Mouse (Mus musculus) adipocyte (in vitro differentiated cells): ENCODE measurements at regions not wholly inside any gene's neighbourhood (a gene's known extent, or its start where the extent isn't known, plus 50 kb on each side); places are given as distances from the start of the nearest gene placed in this dataset.

Source experiments
- DNase-seq: peaks from one replicate; pipeline ENCODE4 v3.0.0-alpha.2; 2016; ENCODE audit warnings: low spot score

DNA sequence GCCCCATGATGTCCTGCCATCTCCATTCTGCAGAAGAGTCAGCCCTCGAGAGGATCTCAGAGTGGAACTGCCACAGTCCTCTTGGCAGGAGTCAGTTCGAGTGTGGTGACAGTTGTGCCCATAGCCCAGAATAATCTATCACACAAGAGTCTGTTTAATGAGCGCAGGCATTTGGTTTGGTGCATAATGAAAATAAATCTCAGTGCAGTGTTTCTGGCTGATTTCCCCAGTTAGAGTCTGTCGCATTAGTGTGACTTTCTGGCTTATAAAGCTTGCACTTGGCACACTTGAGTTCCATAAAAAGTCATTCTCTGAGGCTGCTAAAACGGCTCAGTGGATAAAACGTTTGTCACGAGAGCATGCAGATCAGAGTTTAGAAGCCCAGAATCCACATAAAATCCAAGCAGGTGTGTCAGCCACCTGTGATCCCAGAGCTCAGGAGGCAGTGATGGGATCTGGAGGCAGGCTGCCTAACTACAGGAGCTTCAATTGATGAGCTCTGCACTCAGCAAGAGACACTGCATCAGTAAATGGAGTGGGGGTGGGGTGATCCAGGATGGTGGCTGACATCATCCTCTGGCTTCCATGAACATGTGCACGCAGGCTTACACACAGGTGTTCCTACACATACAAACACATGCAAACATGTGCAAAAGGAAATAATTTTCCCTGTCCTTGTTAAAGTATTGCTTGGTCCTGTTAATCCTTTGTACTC is 578.5 kb downstream of the Plekhb2 start:
- DNase-seq = no peak

DNA sequence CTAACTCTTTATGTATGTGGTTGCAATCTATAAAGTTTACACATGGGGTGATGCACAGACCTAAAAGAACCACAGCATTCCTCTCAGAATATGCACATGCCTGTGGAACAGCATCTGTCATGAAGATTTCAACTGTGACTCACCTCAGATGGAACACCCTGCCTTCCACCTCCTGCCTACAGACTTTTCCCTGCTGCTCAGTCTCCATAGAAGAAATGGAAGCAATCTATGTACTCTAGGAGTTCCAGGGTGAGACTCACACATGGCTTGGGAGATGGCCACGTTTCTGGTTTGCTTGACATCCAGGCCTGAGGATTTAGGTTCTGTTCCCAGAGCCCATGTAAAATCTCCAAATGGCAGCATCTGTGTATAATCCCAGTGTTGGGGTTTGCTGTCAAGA is 579.7 kb downstream of the Plekhb2 start:
- no peak for DNase-seq

DNA sequence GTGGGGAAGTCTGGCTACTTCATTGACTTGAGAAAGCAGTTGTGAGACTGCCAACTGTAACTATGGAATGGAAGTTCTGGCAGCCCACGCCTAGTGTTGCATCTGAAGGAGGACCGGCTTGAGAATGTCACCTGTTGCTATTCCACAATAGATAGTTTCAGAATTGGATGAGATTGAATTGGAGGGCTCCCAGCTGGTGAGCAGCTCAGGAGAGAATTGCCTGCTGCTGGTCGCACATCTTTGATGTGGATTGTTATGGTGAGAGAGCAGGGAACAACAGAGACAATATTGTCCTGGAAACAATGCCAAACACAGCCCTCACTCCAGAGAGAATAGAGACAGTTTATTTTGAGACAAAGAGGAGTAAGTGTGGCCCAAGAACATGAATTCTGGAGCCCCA is 585.9 kb downstream of the Plekhb2 start:
- no peak for DNase-seq

DNA sequence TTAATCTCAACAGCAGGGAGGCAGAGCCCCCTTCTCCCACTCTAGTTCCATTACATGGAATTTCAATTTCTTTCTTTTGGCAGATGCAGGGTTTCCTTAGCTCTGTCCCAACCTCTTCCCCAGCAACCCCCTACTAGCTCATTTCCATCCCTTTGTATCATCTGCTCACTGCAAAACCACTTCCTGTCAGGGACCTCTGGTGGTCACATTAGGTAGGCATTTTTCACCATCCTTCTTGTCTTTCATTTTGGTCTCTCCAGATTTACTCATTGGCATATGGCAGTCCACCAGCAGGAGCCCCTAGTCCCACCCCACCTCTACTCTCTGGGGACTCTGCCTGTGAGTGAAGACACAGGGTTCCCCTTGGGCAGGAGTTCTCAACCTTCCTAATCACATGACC is 597.6 kb downstream of the Plekhb2 start:
- DNase-seq = no peak

DNA sequence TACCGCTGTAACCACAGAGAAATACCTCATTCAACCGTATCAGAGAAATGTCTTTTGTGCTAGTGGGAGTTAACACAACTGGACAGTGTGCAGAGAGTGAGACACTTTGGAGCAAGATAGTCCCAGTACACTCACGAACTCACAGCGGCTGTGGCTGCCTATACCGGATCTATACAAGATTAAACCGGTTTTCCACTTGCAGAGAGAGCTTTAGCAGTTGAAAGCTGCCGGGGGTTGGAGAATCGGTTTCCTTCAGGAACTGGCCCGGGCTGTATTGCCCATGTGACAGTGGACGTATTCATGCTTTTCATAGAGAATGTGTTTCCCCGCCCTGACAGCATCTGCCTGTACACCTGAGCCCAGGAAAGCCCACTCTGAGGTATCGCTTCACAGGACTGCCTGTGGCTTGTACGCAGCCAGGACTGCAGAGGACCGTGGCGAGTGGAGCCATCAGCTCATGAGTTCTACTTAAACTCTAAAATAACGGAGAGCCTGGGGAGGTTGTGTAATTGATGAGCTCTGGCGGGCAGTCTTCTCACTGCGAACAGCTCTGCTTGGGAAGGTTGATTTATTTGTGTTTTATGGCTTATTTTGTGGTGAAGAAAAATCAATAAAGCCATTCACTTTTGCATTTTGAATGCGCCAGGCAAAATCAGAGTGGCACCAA is 602.8 kb downstream of the Plekhb2 start:
- DNase-seq = no peak

DNA sequence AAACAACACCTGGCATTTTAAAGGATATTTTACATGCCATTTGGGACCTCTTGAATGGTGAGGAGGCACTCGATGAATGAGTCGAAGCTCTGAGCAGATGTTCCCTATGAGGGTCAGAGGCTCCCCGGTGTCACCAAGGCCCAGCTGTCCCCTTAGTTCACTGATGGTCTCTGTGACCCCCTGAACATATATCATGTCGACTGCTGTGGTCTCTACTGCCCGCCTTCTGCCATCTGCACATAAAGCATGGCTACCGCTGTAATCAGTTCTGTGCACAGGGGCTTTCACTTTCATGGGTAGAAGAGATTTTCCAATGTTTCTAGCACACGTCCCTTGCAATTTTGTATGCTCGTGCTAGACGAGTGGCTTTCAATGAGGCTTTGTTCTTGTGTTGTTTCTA is 607.8 kb downstream of the Plekhb2 start:
- no peak for DNase-seq

DNA sequence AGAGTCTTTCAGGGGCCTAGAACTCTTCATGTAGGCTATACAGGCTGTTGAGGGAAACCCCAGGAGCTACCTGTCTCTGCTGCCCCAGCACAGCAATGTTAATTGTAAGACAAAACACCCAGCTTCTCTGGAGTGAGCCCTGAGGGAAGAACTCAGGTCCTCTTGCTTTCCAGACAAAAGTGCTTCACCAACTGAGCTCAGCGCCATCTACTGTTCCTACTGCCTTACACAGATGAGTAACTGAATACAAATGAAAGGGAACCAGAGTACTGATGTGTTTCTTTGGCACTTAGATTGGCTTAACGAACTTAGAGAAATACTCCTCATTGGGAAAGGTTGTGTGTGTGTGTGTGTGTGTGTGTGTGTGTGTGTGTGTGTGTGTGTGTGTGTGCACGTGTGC is 603.1 kb upstream of the Hs6st1 start:
- DNase-seq = no peak

DNA sequence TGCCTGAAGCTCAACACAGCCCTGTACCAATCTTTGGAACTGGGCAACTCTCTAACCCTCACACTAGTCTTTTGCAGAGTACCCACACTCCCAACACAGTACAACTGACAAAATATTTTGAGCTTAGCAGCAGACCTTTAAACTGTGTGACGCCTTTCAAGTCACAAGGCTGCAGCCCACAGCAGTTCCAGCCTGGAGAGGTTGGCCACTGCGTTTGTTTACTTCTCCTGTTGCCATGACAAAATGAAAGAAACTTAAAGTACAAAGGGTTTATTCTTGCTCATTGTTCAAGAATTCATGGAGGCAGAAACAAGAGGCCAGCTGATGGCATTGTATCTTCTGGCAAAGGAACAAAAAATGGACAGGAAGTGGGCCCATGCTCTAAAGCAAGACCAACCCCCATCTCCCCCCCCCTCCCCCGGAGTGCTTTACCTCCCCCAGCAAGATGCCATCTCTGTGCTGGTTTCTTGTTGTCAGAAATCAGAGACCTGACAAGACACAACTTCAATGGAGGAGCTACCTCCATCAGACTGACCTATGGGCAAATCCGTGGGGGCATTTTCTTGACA is 598.9 kb upstream of the Hs6st1 start:
- DNase-seq = no peak

DNA sequence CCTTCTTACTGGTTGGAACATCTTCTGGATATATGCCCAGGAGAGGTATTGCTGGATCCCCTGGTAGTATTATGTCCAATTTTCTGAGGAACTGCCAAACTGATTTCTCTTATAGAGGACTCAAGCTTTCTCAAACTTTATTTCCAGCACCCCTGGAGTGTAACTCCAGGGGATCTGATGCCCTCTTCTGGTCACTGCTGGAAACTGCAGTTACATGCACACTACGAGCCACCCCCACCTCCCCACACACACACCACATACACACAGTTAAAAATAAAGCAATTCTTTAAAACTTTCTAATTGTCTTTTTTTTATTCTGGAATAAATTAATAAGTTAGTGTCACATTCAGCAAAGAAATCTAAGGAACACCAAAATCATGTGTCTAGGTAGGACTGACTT is 589.9 kb upstream of the Hs6st1 start:
- DNase-seq = no peak

DNA sequence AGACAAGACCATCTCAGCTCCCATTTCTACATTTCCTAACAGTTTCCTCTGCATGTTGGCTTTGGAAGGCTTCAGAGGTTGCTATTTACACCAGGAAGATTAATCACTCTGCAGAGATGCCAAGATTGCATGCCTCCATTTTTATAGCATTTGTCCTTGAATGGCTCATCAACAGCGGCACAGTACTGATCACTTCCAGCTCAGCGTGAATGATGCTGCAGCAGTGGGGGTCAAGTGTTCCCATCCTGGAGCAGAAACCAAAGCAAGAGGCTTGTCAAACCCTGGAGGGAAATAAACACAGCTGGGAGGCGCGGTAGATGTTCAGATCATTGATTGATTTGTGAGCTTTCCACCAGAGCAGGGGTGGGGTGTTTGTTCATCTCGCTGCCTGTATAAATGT is 572.2 kb upstream of the Hs6st1 start:
- no peak for DNase-seq

DNA sequence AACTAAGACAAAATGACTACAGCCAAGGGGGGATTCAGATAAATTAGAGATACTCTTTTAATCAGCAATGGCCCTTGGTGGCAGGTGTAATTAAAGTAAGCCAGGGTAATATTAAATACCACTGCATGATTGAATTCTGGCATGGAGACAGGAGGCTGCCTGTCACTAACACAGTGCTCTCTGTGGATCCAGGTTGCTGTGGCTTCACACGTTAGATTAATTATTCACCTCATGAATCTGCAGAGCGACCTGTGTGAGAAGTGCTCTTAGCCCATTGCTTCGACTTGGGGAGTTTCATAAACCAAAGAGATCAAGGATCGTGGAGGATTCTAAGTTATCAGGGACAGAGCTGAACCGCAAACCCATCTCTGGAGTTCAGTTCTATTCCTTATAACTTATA is 545.2 kb upstream of the Hs6st1 start:
- no peak for DNase-seq

DNA sequence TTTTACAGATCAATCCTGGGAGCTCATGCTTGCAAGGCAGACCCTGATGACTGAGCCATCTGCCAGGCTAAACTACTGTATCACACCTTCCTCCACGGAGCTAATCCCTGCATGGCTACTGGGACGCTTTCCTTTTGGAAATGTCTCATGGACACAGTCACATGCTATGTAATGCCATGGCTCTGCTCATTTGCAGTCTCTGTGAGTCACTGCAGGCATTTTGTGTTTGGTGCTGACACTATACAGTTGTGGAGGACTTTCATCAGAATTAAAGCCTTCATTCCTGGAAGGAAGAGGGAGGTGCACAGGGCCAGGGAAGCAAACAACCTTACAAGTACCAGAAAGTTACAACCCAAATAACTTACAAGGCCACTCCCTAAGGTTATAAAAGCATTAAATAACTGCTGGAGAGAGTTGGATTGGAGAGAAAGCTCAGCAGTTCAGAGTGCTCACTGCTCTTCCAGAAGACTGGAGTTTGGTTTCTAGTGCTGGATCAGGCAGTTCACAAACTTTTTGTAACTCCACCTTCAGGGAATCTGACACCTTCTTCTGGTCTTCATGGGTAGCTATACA is 544.3 kb upstream of the Hs6st1 start:
- no peak for DNase-seq

DNA sequence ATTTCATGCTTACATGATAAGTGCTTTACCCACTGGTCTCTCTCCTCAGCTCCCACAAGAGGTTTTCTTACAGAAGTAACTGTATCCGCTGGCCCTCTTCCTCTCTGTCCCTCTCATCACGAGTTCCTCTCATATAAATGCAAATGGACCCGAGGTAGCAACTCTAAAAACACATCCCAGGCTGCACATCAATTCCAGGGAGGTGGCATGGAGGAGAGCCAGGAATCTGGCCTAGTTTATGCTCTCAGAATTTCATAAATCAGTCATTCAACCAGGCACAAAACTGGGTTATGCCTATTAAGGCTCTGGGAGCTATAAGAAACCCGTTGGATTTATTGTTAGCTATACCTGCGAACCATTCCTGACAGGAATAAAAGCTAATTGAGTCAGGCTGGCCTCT is 543.4 kb upstream of the Hs6st1 start:
- DNase-seq = no peak

DNA sequence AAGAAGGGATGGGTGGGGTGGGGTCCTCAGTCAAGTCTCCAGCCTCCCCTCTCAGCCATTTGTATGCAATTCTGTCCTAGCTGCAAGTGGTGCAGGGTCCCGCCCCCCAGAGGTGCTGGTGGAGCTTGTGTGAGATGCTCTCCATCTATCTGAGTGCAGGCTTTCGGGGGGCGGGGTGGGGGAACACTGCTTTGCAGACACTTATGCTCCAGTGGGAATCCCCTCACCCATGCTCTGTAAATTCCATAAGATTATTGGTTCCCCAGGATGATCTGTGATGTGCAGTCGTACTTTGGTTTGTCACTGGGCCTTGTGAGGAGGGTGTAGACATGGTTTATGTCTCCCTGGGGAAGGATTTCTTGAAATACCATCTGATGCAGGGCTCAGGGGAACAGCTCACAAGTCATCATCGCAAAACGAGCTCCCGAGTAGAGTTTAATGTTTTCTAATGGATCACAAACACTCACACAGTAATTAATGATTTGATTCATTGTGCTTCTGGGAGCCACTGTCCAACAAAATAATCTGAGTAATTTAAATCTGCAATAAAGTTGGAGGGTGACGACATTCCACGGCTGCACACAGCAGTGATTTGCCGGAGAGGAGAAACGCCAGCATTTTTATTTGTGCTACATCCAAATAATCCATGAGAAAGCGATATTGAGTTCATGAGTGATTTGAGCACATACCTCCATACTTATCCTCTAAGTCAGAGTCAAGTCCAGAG is 540.3 kb upstream of the Hs6st1 start:
- DNase-seq = no peak

DNA sequence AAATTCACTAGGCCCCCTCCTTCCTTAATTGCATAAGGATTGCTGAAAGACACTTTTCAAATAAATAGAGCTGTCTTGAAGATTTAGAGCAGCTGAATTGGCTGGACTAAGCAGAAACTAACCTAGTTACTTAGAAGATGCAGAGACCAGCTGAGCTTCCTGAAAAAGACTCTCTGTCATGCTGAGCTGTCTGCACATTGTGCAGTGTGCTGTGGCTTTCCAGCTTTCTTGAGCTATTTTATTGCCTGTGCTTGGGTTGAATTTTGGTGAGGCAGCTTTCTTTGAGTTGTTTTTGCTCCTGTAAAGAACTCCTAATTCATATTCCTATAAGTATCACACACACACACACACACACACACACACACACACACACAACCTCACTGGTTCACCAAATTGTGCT is 532.7 kb upstream of the Hs6st1 start:
- DNase-seq = no peak

DNA sequence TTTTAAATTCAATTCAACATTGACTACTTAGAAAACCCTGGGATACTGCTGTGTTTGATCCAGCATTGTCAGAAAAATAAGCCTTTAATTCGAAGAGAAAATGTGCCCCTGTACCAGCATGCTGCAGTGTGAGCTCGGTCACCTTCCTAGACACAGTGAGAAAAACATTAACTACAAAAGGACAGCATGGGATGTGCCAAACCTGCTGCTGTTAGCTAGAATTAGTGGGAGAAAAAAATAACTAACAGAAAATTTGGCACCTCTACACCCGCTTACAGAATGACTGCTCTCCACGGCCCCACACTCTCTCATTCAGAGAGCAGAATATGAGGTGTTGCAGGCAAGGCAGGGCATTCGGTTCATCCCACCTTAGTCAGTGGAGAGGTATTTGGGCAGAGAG is 531.9 kb upstream of the Hs6st1 start:
- DNase-seq = no peak

DNA sequence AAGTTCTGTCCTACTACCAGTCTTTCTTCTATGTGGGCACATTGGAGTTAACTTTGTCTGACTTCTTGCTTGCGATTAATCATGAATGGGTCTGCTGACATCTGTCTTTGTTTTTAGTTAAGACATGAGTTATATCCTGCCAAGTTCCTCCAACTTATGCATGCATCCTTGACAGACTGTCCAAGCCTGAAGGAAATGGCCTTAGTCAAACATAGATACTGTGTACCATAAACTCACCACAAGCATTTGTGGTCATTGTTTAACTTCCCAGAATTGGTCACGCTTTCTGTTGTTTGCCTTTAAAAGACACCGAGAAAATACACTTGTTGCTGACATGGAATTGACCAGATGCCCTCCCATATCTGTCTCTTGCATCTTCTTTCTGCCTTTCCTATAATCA is 519.4 kb upstream of the Hs6st1 start:
- no peak for DNase-seq

DNA sequence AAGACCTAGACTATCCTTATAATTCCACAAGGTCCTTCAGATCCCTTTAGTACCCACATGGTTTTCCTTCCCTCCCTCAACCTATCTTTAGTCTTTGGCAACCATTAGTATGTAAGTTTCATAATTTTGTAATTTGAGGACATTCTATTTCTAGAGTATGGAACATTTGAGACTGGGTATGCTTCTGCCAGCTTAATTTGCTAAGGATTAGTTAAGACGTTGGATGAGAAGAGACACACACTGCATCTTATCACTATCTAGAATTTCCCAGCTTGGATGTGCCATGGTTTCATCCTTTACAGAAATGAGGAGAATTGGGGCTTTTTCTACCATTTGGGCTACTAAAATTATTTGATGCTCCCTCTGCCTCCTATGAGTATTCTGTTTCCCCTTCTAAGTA is 516.7 kb upstream of the Hs6st1 start:
- DNase-seq = no peak

DNA sequence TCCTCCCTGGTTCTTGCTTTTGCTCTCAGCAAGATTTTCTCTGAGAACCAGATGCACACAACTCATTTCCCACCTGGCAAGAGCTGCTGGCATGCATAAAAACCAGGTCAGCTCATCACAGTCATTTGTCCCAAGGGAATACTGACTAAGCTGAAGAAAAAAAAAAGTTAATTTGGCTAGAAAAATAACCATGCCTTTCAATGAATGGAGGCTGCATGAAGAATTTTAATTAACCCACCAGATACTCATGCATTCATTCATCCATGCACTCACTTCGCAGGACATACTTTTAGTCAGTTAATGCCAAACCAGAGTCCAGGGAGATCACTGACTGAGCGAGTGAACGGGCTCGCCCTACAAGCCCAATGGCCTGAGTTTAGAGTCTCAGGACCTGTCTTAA is 505.4 kb upstream of the Hs6st1 start:
- DNase-seq = no peak

DNA sequence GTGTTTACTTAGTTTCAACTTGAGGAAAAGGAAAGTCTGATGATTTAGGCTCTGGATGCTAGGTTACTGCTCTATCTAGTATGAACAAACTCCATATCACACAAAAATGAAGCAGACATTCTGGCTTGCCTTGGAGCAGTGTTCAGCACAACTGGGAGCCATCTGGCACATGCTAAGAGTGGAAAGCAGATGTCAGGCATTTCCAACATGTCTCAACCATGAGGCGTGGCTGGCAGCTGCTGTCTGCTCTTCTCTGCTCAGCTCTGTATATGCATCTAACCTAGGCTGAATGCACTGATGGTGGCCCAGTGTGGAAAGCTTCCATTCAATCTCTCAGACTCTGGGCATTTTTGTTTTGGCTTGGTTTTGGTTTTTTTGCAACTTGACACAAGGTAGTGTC is 493.0 kb upstream of the Hs6st1 start:
- no peak for DNase-seq

DNA sequence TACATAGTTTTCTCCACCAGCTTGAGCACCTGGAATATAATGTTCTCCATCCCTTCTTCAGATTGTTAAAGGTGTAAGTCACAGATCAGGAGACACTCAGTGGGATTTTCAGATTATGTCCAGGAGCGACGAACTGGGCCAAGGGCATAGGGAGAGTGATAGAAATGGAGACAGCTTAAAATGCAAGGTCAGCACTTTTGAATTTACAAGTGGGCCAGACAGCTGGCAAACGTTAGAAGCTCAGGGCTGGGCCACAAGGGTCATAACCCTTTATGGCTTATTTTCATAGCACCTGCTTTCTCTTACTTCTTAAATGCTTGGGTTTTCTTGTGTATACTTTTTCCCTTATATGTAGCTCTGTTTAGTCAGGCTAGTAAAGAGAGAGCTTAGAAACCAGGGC is 488.8 kb upstream of the Hs6st1 start:
- DNase-seq = no peak

DNA sequence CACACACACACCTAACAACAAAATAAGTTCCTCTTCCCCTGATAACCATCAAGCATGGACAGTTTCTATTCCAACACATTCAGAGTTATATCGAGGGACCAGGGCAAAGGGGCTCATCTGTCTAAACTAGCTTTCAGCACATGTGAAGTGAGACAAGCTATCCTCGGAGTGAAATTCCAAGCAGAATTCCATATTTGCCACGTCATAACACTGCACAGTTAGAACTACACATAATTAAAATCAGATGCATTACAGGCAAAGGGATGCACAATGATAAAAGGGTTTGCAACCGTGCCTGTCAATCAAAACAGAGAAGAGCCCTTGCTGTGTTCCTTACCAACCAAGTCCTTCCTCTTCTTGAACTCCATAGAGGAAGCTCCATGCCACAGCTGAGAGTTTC is 488.2 kb upstream of the Hs6st1 start:
- no peak for DNase-seq

DNA sequence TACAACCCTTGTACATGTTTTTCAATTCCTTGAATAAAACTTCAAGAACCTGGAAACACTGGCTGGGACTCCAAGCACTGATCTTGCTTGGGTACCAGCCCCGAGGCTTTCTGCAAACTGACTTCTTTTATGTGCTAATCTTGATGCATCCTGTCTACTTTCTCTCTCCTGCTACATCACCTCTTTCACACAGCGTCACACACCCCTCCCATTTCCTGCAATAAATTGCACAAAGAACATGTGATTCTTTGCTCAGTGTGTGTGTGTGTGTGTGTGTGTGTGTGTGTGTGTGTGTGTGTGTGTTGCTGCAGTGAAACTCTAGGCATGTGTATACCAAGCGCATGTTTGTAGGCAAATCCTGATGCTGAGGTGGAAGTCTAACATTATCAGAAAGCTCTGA is 487.7 kb upstream of the Hs6st1 start:
- no peak for DNase-seq
